Mouse (Mus musculus) ES-Bruce4 (cell line): ENCODE results near the gene Gm9774.

Experiments
- CTCF ChIP-seq: IDR thresholded peaks from one replicate; pipeline ENCODE4 v1.8.1; 2011; ENCODE audit warnings: low read depth, low read length
- EP300 ChIP-seq: IDR thresholded peaks from 2 replicates; pipeline ENCODE4 v1.6.1; 2011; ENCODE audit warnings: low read depth, low read length; ENCODE audit not compliant: insufficient read depth
- POLR2A ChIP-seq: IDR thresholded peaks from one replicate; pipeline ENCODE4 v1.8.1; 2011; ENCODE audit warnings: low read length; ENCODE audit not compliant: insufficient read depth

- no peak for TF ChIP-seq CTCF
- no peak for TF ChIP-seq EP300
- no peak for TF ChIP-seq POLR2A
These were observed 38.2 kb upstream of the Gm9774 start for GRCm38 (mm10) chr3:92467424-92467823.
